Mouse (Mus musculus): Measurements from ENCODE around the gene Fam234a. TPM values are rescaled to one million over a fixed set of nuclear protein-coding genes. Genes with fewer than 3 reads are reported as not detected.
"Not testable (repeated sequence)": the region's sequence is repeated elsewhere in the genome, so short reads cannot be mapped to it uniquely, and the experiment has no call there.

The Fam234a gene
- total RNA-seq, 1 experiment from 2014 or later, result 8.3 TPM

DNA sequence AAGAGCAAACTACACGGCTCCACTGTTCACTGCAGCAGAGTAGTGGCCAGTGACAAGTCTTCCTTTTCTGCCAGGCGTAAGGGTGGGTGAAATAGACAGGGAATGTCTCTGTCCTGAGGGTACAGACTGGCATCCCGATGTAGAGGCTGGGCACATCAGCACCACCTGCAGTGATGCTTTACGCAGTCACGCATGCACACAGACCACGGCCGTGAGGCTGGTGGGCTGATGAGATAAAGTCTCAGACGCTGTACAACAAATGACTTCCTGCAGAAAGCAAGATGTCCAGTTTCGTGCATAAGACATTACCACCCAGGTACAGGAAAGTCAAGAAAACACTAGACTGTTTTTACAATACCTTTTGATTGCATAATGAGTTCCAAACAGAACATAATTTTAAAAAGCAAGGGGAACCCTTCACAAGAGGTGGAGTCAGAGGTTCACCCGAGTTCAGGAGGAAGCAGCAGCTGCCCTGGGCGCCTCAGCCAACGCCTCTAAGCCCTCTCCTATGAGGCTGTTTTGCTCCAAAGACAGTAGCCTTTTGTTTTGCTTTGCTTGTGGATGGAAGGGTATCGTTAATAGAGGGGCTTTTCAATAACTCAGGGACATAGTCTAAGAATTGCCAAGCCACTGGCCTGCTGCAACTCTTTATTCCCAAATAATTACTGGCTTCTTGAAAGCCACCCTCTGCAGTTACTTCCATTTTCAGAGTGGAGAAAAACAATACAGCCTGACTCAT lies 8.8 kb downstream of the Fam234a start:
- peak; percentile 34; the same call in 1 of the 2 replicates for ATAC-seq (replicated peaks; ENCODE audit: low read depth, poor library complexity, severe bottlenecking)

DNA sequence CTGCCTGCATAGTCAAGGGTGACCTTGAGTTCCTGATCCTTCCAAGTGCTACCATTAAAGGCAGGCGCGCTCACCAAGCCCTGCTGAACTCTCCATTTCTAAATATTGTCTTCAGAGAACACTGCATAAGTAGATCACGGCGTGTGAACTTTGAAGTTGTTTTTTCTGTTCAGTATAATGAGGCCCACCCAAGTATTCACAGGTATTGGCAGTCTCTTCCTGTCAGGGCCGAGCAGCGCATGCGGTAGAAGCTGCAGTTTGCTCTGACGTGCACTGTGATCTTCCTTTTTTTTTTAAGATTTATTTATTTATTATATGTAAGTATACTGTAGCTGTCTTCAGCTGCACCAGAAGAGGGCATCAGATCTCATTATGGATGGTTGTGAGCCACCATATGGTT lies 9.7 kb downstream of the Fam234a start:
- no peak for ATAC-seq (replicated peaks; ENCODE audit: low read depth, poor library complexity, severe bottlenecking)

- ATAC-seq (replicated peaks; ENCODE audit: low read depth, poor library complexity, severe bottlenecking), result no peak
These were observed 11.2 kb downstream of the Fam234a start for GRCm38 (mm10) chr17:26232863-26233262.

GRCm38 (mm10) chr17:26231156-26231555 lies 12.9 kb downstream of the Fam234a start:
- ATAC-seq (replicated peaks; ENCODE audit: low read depth, poor library complexity, severe bottlenecking), result no peak

DNA sequence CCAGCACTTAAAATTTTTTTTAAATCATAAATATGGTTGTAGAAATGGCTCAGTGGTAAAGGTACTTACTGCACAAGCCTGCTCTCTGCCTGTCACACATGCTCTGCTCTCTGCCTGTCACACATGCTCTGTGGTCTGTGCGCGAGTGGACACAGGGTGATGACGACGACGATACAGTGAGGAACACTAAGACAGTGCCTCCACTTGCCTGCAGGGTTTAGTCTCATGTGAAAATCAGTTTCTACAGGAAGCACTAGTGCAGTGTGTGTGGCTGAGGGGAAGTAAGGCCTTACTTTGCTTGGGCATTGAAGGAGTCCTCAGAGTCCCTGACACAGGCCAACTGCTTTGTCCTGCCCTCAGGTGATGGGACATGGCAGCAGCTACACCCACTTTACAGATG lies 14.3 kb downstream of the Fam234a start:
- peak; percentile 63; the same call in 1 of the 2 replicates for ATAC-seq (replicated peaks; ENCODE audit: low read depth, poor library complexity, severe bottlenecking)

- ATAC-seq (replicated peaks; ENCODE audit: low read depth, poor library complexity, severe bottlenecking), result no peak
These were observed 18.9 kb downstream of the Fam234a start for GRCm38 (mm10) chr17:26225150-26225549.

DNA sequence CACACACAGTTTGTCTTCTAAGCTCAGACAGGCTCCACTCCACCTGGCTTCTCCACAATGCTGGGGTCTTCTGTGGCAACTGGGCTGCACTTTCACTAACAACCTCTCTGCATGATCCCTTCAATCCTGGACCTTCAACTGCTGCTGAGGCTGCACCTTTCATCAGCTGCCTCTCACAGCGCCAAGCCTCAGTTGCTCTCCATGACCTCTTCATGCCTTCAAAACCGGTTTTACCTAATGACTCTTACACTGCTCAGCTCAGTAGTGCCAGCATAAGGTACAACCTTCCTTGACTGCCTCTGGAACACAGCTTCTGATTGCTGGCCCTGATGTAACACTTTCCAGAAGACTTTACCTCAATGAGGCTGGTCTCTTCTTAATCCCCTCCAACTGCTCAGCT lies 22.5 kb downstream of the Fam234a start:
- ATAC-seq (replicated peaks; ENCODE audit: low read depth, poor library complexity, severe bottlenecking), result no peak

DNA sequence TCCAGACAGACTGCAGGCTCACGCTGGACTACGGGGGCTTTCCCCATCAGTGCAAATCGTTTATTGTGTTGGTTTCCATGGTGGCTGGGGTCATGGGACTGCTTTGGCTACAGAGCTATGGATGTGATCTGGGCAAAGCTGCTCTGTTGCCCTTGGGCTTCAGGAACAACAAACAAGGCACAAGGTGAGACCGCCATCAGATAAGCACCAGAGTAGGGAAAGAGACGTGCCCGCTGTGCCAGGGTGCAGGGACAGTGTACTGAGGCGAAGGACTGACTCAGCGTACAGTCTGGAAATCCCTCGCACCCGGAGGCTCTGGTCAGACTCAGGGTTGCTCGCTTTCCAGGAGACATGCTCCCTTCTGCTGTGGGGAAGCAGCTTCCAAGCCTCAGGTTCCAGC lies 31.4 kb downstream of the Fam234a start:
- no peak for ATAC-seq (replicated peaks; ENCODE audit: low read depth, poor library complexity, severe bottlenecking)

DNA sequence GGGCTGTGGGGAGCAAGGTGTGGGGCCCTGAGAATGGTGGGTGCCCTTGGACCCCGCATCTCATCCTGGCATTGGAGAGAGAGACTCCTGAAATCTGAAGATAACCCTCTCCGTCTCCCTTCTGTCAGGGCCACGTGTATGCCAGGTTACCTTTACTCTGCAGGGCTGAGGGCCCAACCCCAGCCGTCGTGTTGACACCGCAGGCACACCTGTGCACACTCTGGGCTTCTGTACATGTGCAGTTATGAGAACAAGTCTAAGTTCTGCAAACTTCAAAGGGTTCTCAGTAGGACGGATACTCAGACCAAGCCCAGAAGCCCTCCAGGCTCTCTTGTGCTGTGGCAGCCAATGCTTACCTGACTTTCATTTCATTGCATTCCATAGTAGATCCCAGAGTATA lies 31.8 kb downstream of the Fam234a start:
- no peak for ATAC-seq (replicated peaks; ENCODE audit: low read depth, poor library complexity, severe bottlenecking)

DNA sequence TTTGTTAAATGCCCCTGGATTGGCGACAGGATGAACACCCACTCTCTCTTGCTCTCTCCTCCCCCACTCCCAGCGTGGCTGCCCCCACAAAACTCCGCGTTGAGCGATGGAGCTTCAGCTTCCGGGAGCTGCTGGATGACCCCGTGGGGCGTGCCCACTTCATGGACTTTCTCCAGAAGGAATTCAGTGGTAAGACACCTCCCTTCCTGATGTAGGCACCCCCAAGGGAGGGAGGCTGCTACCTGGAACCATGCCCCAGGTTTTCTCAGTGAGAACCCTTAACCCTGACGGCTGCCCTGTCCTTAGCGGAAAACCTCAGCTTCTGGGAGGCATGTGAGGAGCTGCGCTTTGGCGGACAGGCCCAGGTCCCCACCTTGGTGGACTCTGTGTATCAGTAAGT lies 36.4 kb downstream of the Fam234a start, which contains the start of gene Arhgdig:
TSS of gene Arhgdig (minus strand) at position 101 of the 400 bp plus-strand sequence.
- ATAC-seq (replicated peaks; ENCODE audit: low read depth, poor library complexity, severe bottlenecking), result no peak

DNA sequence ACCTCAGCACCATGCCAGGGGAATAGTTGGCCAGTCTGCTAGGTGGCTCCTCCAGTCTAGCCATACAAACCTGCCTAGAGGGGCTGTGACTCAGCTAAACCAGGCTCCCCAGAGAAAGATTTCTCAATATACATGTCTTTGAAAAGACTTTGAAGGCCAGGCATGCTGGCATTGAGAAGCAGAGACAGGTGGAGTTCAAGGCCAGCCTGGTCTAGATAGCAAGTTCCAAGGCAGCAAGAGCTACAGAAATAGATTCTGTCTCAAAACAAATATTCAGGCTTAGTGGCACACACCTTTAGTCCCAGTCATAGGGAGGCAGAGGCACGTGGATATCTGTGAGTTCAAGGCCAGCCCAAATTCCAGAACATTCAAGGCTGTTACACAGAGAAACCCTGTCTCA lies 37.6 kb downstream of the Fam234a start:
- ATAC-seq (replicated peaks; ENCODE audit: low read depth, poor library complexity, severe bottlenecking), result no peak

DNA sequence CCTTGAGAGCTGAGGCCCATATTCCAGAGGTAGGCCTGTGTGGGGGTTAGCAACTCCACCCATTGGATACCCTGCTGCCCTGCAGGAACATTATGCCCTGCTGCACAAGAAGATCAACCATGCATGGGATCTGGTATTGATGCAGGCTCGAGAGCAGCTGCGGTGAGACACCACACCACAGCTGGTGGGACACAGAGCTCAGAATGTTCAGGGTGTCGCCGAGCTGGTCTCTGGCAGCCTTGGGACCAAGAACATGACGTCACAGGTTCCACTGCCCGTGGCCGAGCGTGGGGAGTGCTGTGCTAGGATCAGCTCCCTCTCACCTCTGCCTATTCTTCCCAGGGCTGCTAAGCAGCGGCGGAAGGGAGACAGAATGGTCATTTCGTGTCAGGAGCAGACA lies 39.3 kb downstream of the Fam234a start:
- ATAC-seq (replicated peaks; ENCODE audit: low read depth, poor library complexity, severe bottlenecking), result no peak

- peak; percentile 44; the same call in 1 of the 2 replicates for ATAC-seq (replicated peaks; ENCODE audit: low read depth, poor library complexity, severe bottlenecking)
These were observed 40.7 kb downstream of the Fam234a start for GRCm38 (mm10) chr17:26203321-26203811.

DNA sequence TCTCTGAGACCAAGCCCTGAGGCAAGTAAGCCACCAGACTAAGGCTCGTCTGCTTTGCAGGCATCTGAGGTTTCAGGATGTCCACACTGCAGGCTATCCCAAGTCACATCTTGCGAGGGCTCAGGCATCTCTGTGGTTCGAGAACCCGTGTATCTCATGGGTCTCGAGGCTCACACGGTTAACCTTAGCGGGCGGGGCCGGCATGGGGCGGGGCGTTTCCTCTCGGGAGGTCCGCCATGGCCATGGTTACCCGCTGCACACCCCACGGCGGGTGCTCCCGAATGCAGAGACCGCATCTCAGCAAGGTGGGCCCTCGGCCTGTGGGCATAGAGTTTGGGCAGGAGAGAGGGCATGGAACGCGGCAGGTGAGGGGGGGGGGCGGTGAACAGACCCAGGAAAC lies 41.3 kb downstream of the Fam234a start, which contains the start of gene Rgs11:
TSS of gene Rgs11 (plus strand) at position 215 of the 400 bp plus-strand sequence.
- ATAC-seq (replicated peaks; ENCODE audit: low read depth, poor library complexity, severe bottlenecking), result 0 out of 2 replicates have a peak, but pooled peaks have one; percentile 11

- no peak for ATAC-seq (replicated peaks; ENCODE audit: low read depth, poor library complexity, severe bottlenecking)
These were observed 42.0 kb downstream of the Fam234a start for GRCm38 (mm10) chr17:26201998-26202397.

- no peak for ATAC-seq (replicated peaks; ENCODE audit: low read depth, poor library complexity, severe bottlenecking)
These were observed 43.0 kb downstream of the Fam234a start for GRCm38 (mm10) chr17:26200831-26201705.

DNA sequence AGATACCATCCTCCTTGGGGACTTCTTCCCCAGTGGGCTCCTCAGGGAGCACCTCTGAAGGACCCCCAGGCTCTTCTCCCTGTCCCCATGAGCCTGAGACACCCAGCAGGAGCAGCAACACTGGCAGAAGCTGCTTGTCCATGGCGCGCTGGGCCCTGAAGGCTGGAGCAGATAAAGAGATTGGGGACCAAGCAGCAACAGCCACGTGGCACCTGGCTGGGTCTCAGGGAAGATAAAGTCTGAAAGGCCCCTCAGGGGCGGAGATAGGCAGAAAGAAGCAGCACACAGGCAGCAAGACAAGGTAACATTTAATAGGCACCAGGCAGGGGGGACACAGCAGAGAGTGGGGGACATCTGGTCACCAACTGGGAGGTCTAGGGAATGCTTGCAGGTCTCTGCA lies 45.1 kb downstream of the Fam234a start, which contains the start of gene Pdia2:
TSS of gene Pdia2 (minus strand) at position 196 of the 400 bp plus-strand sequence.
- no peak for ATAC-seq (replicated peaks; ENCODE audit: low read depth, poor library complexity, severe bottlenecking)

DNA sequence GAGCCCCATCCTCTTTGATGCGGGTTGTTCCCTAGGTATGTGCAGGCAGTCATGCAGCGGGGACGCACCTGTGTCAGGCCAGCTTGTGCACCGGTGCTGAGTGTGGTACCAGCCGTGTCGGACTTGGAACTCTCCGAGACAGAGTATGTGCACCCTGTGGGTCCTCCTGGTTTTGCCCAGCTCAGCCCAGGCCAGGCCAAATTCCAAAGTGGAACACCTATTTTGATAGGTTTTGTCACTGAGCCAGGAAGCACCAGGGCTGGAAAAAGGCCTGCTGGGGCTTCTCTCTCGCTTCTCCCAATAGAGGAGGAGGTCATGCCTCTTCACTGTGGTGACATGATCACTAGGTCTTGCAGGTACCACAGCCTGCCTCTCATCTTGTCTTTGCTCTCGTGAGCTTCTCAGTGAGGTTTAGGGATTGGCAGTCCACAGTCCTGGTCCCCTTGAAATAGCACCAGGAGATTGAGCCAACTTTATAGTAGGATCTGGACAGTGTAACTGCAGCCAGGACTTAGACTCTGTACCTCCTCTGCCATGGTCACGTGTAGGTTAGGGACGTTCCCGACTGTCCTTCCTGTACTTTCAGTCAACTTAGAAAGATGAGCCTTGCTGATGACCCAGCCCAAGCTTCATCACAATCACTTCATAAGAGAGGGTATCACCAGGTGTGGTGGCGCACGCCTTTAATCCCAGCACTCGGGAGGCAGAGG lies 51.4 kb downstream of the Fam234a start:
- ATAC-seq (replicated peaks; ENCODE audit: low read depth, poor library complexity, severe bottlenecking), result no peak

- not testable (repeated sequence) for ATAC-seq (replicated peaks; ENCODE audit: low read depth, poor library complexity, severe bottlenecking)
These were observed 52.6 kb downstream of the Fam234a start for GRCm38 (mm10) chr17:26191486-26191885.
